Mouse (Mus musculus) forebrain, embryonic 13.5 days (tissue): ENCODE results near the gene Vmn2r107. TPM values are rescaled to one million over a fixed set of nuclear protein-coding genes. Genes with fewer than 3 reads are reported as not detected.

ENCODE experiments used
- ATAC-seq: fragments of 200-750 bp; cut with Nextera tagmentation; 2 replicates; pipeline ENCODE4 v1.8.0; 2017
- H3K27ac ChIP-seq: fragments of 300-500 bp; sonication (generic); 2 replicates; pipeline ENCODE4 v1.5.1; 2015; ENCODE audit warnings: inconsistent platforms, mild to moderate bottlenecking, moderate library complexity
- H3K27me3 ChIP-seq: fragments of 300-500 bp; sonication (generic); 2 replicates; pipeline ENCODE4 v1.6.1; 2015; ENCODE audit warnings: mild to moderate bottlenecking, inconsistent platforms
- H3K36me3 ChIP-seq: fragments of 300-500 bp; sonication (generic); 2 replicates; pipeline ENCODE4 v1.6.1; 2015; ENCODE audit warnings: mild to moderate bottlenecking, inconsistent platforms; ENCODE audit not compliant: poor library complexity, severe bottlenecking
- H3K4me1 ChIP-seq: fragments of 300-500 bp; sonication (generic); 2 replicates; pipeline ENCODE4 v1.6.1; 2015; ENCODE audit warnings: inconsistent platforms
- H3K4me2 ChIP-seq: fragments of 300-500 bp; sonication (generic); 2 replicates; pipeline ENCODE4 v1.6.1; 2015; ENCODE audit warnings: inconsistent platforms, mild to moderate bottlenecking, moderate library complexity
- H3K4me3 ChIP-seq: fragments of 300-500 bp; sonication (generic); 2 replicates; pipeline ENCODE4 v1.5.1; 2015; ENCODE audit warnings: mild to moderate bottlenecking, inconsistent platforms
- H3K9ac ChIP-seq: fragments of 300-500 bp; sonication (generic); 2 replicates; pipeline ENCODE4 v1.6.1; 2015; ENCODE audit warnings: mild to moderate bottlenecking, inconsistent platforms
- H3K9me3 ChIP-seq: fragments of 300-500 bp; sonication (generic); replicated peaks from 2 replicates; pipeline ENCODE4 v1.6.1; 2016; ENCODE audit warnings: inconsistent platforms
- WGBS: fragments of 180-500 bp; shearing (Covaris S2); methylation state at CpG from one replicate; pipeline ENCODE4 v1.1.7; 2015; 5-methylcytosine and 5-hydroxymethylcytosine counted together
- polyA plus RNA-seq: library from polyadenylated mRNA; unstranded; fragments of >200 nt; fragmentation: Nextera tagmentation; extraction: Ambion mirVana; gene quantifications from 2 replicates; pipeline ENCODE4 v1.2.1, GENCODE M21; 2015

The Vmn2r107 gene
- polyA plus RNA-seq, result not detected in 2 replicates

DNA sequence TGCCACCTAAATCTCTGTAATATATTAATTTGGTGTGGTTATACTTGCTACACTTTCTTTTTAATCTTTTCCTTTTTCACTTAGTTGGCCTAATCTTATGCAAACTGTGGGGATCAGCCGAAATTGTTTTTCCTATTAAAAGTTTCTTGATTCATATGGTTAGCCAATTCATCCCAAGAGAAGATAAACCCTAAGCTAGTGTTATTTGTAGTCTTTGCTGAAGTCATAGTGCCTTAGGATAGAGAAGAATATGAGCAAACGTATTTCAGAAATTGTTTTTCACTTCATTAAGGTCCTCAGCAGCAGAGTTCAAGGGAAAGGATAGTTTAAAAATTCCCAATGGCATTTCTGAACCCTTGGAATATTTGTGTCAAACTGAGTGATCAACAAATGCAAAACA, at the start of gene Vmn2r107:
Gene Vmn2r107, plus strand, starts transcription at position 301 of the 400 bp plus-strand sequence.
- Histone ChIP-seq H3K9ac (no peak within 1 kb of the TSS), H3K36me3 (no peaks in the 10 kb centered on the region), H3K4me3 (no peak within 1 kb of the TSS), H3K27me3 (no peaks in the 10 kb centered on the region), H3K4me1 (no peaks in the 10 kb centered on the region), H3K9me3 (peaks cover 3% of the 10 kb centered on the region; the same call in 1 of the 2 replicates), H3K4me2 (no peak within 1 kb of the TSS), H3K27ac (no peak within 1 kb of the TSS)
- WGBS, result 63% methylated on average over 2 of the region's 2 CpGs
- ATAC-seq, result no peak

DNA sequence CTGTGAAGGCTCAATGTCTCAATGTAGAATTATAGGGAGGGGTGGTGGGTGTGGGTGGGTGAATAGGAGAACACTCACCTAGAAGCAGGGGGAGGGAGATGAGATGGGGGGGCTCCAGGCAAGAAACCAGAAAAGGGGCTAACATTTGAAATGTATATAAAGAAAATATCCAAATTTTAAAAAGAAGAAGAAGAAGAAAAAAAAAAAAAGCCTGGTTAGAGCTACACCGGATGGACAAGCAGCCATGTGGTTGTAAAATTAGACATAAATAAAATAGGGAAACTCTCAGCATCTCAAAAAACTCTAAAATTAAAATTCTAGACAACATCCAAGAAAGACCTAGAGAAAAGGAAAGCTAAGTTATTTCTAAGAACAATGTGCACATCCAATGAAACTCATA, 39.3 kb upstream of the Vmn2r107 start:
- Histone ChIP-seq H3K36me3 (no peaks in the 10 kb centered on the region), H3K27me3 (no peaks in the 10 kb centered on the region), H3K4me3 (no peak overlapping the region), H3K9me3 (peaks cover 17% of the 10 kb centered on the region), H3K4me2 (no peak overlapping the region), H3K27ac (no peak overlapping the region), H3K9ac (no peak overlapping the region), H3K4me1 (no peaks in the 10 kb centered on the region)
- no peak for ATAC-seq
- 96% methylated on average over 1 of the region's 1 CpGs for WGBS

DNA sequence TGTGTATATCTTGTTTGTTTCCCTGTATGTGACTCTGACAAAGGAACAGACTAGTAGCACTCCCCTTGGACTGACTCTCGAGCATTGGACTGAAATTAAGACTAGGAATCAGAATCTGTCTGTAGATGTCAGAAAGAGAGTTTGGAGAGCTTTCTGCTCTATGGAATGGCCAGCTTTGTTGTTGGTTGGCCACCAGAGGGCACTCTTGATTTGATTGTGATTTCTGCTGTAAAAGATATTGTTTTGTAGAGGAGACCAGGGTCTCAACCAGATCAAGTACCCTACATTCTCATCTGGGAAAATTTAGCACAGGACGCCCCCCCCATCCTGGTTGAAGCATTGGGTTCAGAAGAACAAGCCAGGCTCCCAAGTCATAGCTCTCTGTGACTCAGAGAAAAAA, 54.1 kb downstream of the Vmn2r107 start:
- ATAC-seq, result no peak
- no peak overlapping the region for H3K27ac ChIP-seq
- no peaks in the 10 kb centered on the region for H3K36me3 ChIP-seq
- no peak overlapping the region for H3K4me2 ChIP-seq
- 48% methylated on average over 2 of the region's 2 CpGs for WGBS
- peaks cover 36% of the 10 kb centered on the region for H3K9me3 ChIP-seq
- H3K27me3 ChIP-seq, result no peaks in the 10 kb centered on the region
- H3K4me3 ChIP-seq, result no peak overlapping the region
- no peaks in the 10 kb centered on the region for H3K4me1 ChIP-seq
- H3K9ac ChIP-seq, result no peak overlapping the region

DNA sequence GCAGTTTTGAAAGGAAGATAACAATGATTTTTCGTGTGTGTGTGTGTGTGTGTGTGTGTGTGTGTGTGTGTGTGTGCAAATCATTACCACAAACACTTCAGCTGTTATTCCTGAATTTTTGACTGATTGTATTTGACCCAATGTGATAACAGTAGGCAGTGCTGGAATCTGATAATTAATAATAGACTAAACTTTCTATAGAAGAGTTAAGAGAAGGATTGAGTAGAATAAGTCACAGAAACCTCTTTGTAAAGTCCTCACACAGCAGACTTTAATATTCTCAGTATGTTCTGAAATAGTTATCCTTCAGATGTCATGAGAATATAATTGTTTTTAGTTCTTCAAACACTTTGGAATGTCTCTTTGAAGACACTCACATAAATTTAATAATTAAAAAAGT, 68.8 kb downstream of the Vmn2r107 start, which contains the start of gene Vmn1r224:
Gene Vmn1r224, plus strand, starts transcription at position 301 of the 400 bp plus-strand sequence.
- Histone ChIP-seq H3K4me1 (no peaks in the 10 kb centered on the region), H3K27me3 (no peaks in the 10 kb centered on the region), H3K4me3 (no peak within 1 kb of the TSS), H3K36me3 (no peaks in the 10 kb centered on the region), H3K4me2 (no peak within 1 kb of the TSS), H3K9me3 (peaks cover 6% of the 10 kb centered on the region; the same call in 1 of the 2 replicates), H3K9ac (no peak within 1 kb of the TSS), H3K27ac (no peak within 1 kb of the TSS)
- no peak for ATAC-seq
- WGBS, result 22% methylated on average over 1 of the region's 1 CpGs

Other genes starting within 250 kb of the Vmn2r107 start
- not detected in 2 replicates for gene Fpr-rs7, start 231.0 kb upstream of the Vmn2r107 start, polyA plus RNA-seq
- gene Fpr-rs6, start 162.1 kb upstream of the Vmn2r107 start, polyA plus RNA-seq, result not detected in 2 replicates
- gene Vmn2r105, start 110.2 kb upstream of the Vmn2r107 start, polyA plus RNA-seq, result not detected in 2 replicates
- gene Vmn2r106, start 59.7 kb upstream of the Vmn2r107 start, polyA plus RNA-seq, result not detected in 2 replicates
- gene Vmn1r224, start 68.9 kb downstream of the Vmn2r107 start, polyA plus RNA-seq, result not detected in 2 replicates
- not detected in 2 replicates for gene Vmn2r108, start 136.1 kb downstream of the Vmn2r107 start, polyA plus RNA-seq
- not detected in 2 replicates for gene Vmn1r225, start 152.9 kb downstream of the Vmn2r107 start, polyA plus RNA-seq
- gene Vmn2r109, start 219.5 kb downstream of the Vmn2r107 start, polyA plus RNA-seq, result not detected in 2 replicates